Mouse (Mus musculus): ENCODE data around the gene Tubb2a. TPM values are rescaled to one million over a fixed set of nuclear protein-coding genes. Genes with fewer than 3 reads are reported as not detected.

Gene Tubb2a
- total and polyA plus RNA-seq, 2 experiments from 2014 or later = 3,562 to 6,578 TPM

GRCm38 (mm10) chr13:34036726-34037125 lies 41.1 kb downstream of the Tubb2a start:
- no peak for ATAC-seq
- WGBS = 79% methylated on average over 5 of the region's 5 CpGs
- H3K9me3 ChIP-seq (ENCODE audit: low read length) = no peaks in the 10 kb centered on the region
- H3K27ac ChIP-seq = peak overlapping the region; percentile 90
- H3K9ac ChIP-seq (replicated peaks; ENCODE audit: low read length) = peak overlapping the region; percentile 86; the same call in 1 of the 2 replicates
- no peak overlapping the region for H3K4me2 ChIP-seq (ENCODE audit: low read depth, low read length)
- peaks cover 13% of the 10 kb centered on the region for H3K36me3 ChIP-seq (ENCODE audit: insufficient read depth, low read length)
- no peak overlapping the region for H3K4me3 ChIP-seq (ENCODE audit: low read length)
- peaks cover 9% of the 10 kb centered on the region for H3K4me1 ChIP-seq (ENCODE audit: insufficient read depth, low read length)
- H3K27me3 ChIP-seq (ENCODE audit: insufficient read depth, low read length) = no peaks in the 10 kb centered on the region
- no peak for TF ChIP-seq CTCF (IDR thresholded peaks at IDR 0.05; ENCODE audit: low read depth)
- no peak for DNase-seq (ENCODE audit: low spot score)

- no peak for TF ChIP-seq CTCF (IDR thresholded peaks at IDR 0.05; ENCODE audit: low read depth)
- Histone ChIP-seq H3K4me3 (ENCODE audit: low read length) (no peak overlapping the region), H3K27ac (no peak overlapping the region), H3K27me3 (ENCODE audit: insufficient read depth, low read length) (no peaks in the 10 kb centered on the region), H3K9me3 (ENCODE audit: low read length) (no peaks in the 10 kb centered on the region), H3K4me1 (ENCODE audit: insufficient read depth, low read length) (peaks cover 9% of the 10 kb centered on the region), H3K4me2 (ENCODE audit: low read depth, low read length) (no peak overlapping the region), H3K9ac (replicated peaks; ENCODE audit: low read length) (no peak overlapping the region), H3K36me3 (ENCODE audit: insufficient read depth, low read length) (peaks cover 13% of the 10 kb centered on the region)
- ATAC-seq = no peak
- no peak for DNase-seq (ENCODE audit: low spot score)
- WGBS = 85% methylated on average over 3 of the region's 3 CpGs
These were observed 42.4 kb downstream of the Tubb2a start for GRCm38 (mm10) chr13:34035424-34035823.

- WGBS = 73% methylated on average over 2 of the region's 2 CpGs
- Histone ChIP-seq H3K36me3 (ENCODE audit: insufficient read depth, low read length) (peaks cover 28% of the 10 kb centered on the region), H3K4me1 (ENCODE audit: insufficient read depth, low read length) (peaks cover 2% of the 10 kb centered on the region), H3K9ac (replicated peaks; ENCODE audit: low read length) (no peak overlapping the region), H3K4me2 (ENCODE audit: low read depth, low read length) (no peak overlapping the region), H3K27ac (no peak overlapping the region), H3K27me3 (ENCODE audit: insufficient read depth, low read length) (no peaks in the 10 kb centered on the region), H3K4me3 (ENCODE audit: low read length) (no peak overlapping the region), H3K9me3 (ENCODE audit: low read length) (no peaks in the 10 kb centered on the region)
- TF ChIP-seq CTCF (IDR thresholded peaks at IDR 0.05; ENCODE audit: low read depth) = no peak
- DNase-seq (ENCODE audit: low spot score) (no peak), ATAC-seq (no peak)
These were observed 45.8 kb downstream of the Tubb2a start for GRCm38 (mm10) chr13:34032041-34032440.

Other genes starting within 250 kb of the Tubb2a start
- not detected in 2 replicates for gene Serpinb6e, start 234.6 kb downstream of the Tubb2a start, total RNA-seq (2014; rRNA removed)
- gene Serpinb6e, start 234.6 kb downstream of the Tubb2a start, polyA plus RNA-seq (2015; fragmentation: Nextera tagmentation; extraction: Ambion mirVana) = not detected in 2 replicates
- not detected in 2 replicates for gene Serpinb6c, start 172.3 kb downstream of the Tubb2a start, total RNA-seq (2014; rRNA removed)
- 0.19 and 0.29 TPM in 2 replicates for gene Serpinb6c, start 172.3 kb downstream of the Tubb2a start, polyA plus RNA-seq (2015; fragmentation: Nextera tagmentation; extraction: Ambion mirVana)
- 3.5 and 4.0 TPM in 2 replicates for gene Nqo2, start 113.3 kb downstream of the Tubb2a start, total RNA-seq (2014; rRNA removed)
- 9.5 and 10.0 TPM in 2 replicates for gene Nqo2, start 113.3 kb downstream of the Tubb2a start, polyA plus RNA-seq (2015; fragmentation: Nextera tagmentation; extraction: Ambion mirVana)
- gene Ripk1, start 75.6 kb downstream of the Tubb2a start, total RNA-seq (2014; rRNA removed) = 6.4 and 7.8 TPM in 2 replicates
- 4.5 and 4.8 TPM in 2 replicates for gene Ripk1, start 75.6 kb downstream of the Tubb2a start, polyA plus RNA-seq (2015; fragmentation: Nextera tagmentation; extraction: Ambion mirVana)
- gene Serpinb6a, start 75.2 kb downstream of the Tubb2a start, total RNA-seq (2014; rRNA removed) = 45.1 and 60.8 TPM in 2 replicates
- gene Serpinb6a, start 75.2 kb downstream of the Tubb2a start, polyA plus RNA-seq (2015; fragmentation: Nextera tagmentation; extraction: Ambion mirVana) = 50.7 and 52.1 TPM in 2 replicates
- 42.0 and 60.7 TPM in 2 replicates for gene Bphl, start 40.4 kb downstream of the Tubb2a start, total RNA-seq (2014; rRNA removed)
- 50.4 and 57.3 TPM in 2 replicates for gene Bphl, start 40.4 kb downstream of the Tubb2a start, polyA plus RNA-seq (2015; fragmentation: Nextera tagmentation; extraction: Ambion mirVana)
- gene Tubb2b, start 52.5 kb upstream of the Tubb2a start, total RNA-seq (2014; rRNA removed) = 4,422 and 4,857 TPM in 2 replicates
- 709 and 787 TPM in 2 replicates for gene Tubb2b, start 52.5 kb upstream of the Tubb2a start, polyA plus RNA-seq (2015; fragmentation: Nextera tagmentation; extraction: Ambion mirVana)
- 41.6 and 75.9 TPM in 2 replicates for gene Psmg4, start 85.0 kb upstream of the Tubb2a start, total RNA-seq (2014; rRNA removed)
- gene Psmg4, start 85.0 kb upstream of the Tubb2a start, polyA plus RNA-seq (2015; fragmentation: Nextera tagmentation; extraction: Ambion mirVana) = 88.5 and 92.0 TPM in 2 replicates